Mouse (Mus musculus): ENCODE results near the gene Dctn1. TPM values are rescaled to one million over a fixed set of nuclear protein-coding genes. Genes with fewer than 3 reads are reported as not detected.
"Not testable (repeated sequence)": the region's sequence is repeated elsewhere in the genome, so short reads cannot be mapped to it uniquely, and the experiment has no call there.

Gene Dctn1
- polyA plus RNA-seq, 1 experiment from 2014 or later = 88.8 TPM

- no peak for DNase-seq (ENCODE audit: extremely low spot score, low spot score)
- WGBS = 22% methylated on average over 4 of the region's 4 CpGs
- Histone ChIP-seq H3K4me3 (peak overlapping the region; percentile 51), H3K36me3 (replicated peaks) (peaks cover 17% of the 10 kb centered on the region), H3K4me1 (peaks cover 77% of the 10 kb centered on the region), H3K27me3 (ENCODE audit: poor library complexity, severe bottlenecking) (peaks cover 26% of the 10 kb centered on the region), H3K9me3 (no peaks in the 10 kb centered on the region), H3K27ac (peak overlapping the region; percentile 80)
These were observed 24.1 kb upstream of the Dctn1 start for GRCm38 (mm10) chr6:83141636-83142035.

- WGBS = 1% methylated on average over 41 of the region's 41 CpGs
- Histone ChIP-seq H3K27ac (peak overlapping the region; percentile 80), H3K4me1 (peaks cover 77% of the 10 kb centered on the region), H3K4me3 (peak overlapping the region; percentile 51), H3K9me3 (no peaks in the 10 kb centered on the region), H3K36me3 (replicated peaks) (peaks cover 23% of the 10 kb centered on the region), H3K27me3 (ENCODE audit: poor library complexity, severe bottlenecking) (peaks cover 26% of the 10 kb centered on the region)
- no peak for DNase-seq (ENCODE audit: extremely low spot score, low spot score)
These were observed 23.4 kb upstream of the Dctn1 start for GRCm38 (mm10) chr6:83142211-83142731.

GRCm38 (mm10) chr6:83142886-83143285, 22.8 kb upstream of the Dctn1 start:
- WGBS = 52% methylated on average over 11 of the region's 11 CpGs
- H3K9me3 ChIP-seq = no peaks in the 10 kb centered on the region
- DNase-seq (ENCODE audit: extremely low spot score, low spot score) = no peak
- peaks cover 73% of the 10 kb centered on the region for H3K4me1 ChIP-seq
- H3K27me3 ChIP-seq (ENCODE audit: poor library complexity, severe bottlenecking) = peaks cover 26% of the 10 kb centered on the region
- 0 out of 2 replicates have a peak overlapping the region, but pooled peaks have one; percentile 51 for H3K4me3 ChIP-seq
- peak overlapping the region; percentile 80 for H3K27ac ChIP-seq
- peaks cover 29% of the 10 kb centered on the region for H3K36me3 ChIP-seq (replicated peaks)

GRCm38 (mm10) chr6:83145209-83145608, 20.5 kb upstream of the Dctn1 start:
- 86% methylated on average over 2 of the region's 2 CpGs for WGBS
- no peak for DNase-seq (ENCODE audit: extremely low spot score, low spot score)
- Histone ChIP-seq H3K27ac (no peak overlapping the region), H3K27me3 (ENCODE audit: poor library complexity, severe bottlenecking) (peaks cover 26% of the 10 kb centered on the region), H3K36me3 (replicated peaks) (peaks cover 44% of the 10 kb centered on the region), H3K4me1 (peaks cover 50% of the 10 kb centered on the region), H3K4me3 (no peak overlapping the region), H3K9me3 (no peaks in the 10 kb centered on the region)

GRCm38 (mm10) chr6:83145805-83146204, 19.9 kb upstream of the Dctn1 start:
- no peak for DNase-seq (ENCODE audit: extremely low spot score, low spot score)
- Histone ChIP-seq H3K27me3 (ENCODE audit: poor library complexity, severe bottlenecking) (peaks cover 24% of the 10 kb centered on the region), H3K4me1 (peaks cover 51% of the 10 kb centered on the region), H3K9me3 (no peaks in the 10 kb centered on the region), H3K27ac (peak overlapping the region; percentile 44; the same call in 1 of the 2 replicates), H3K4me3 (no peak overlapping the region), H3K36me3 (replicated peaks) (peaks cover 50% of the 10 kb centered on the region)
- WGBS = 74% methylated on average over 9 of the region's 9 CpGs

- no peak overlapping the region for H3K4me3 ChIP-seq
- WGBS = 66% methylated on average over 7 of the region's 7 CpGs
- DNase-seq (ENCODE audit: extremely low spot score, low spot score) = no peak
These were observed 18.4 kb upstream of the Dctn1 start for GRCm38 (mm10) chr6:83147280-83147679.

GRCm38 (mm10) chr6:83151721-83152120, 14.0 kb upstream of the Dctn1 start:
- no peak for DNase-seq (ENCODE audit: extremely low spot score, low spot score)
- 31% methylated on average over 8 of the region's 8 CpGs for WGBS
- Histone ChIP-seq H3K27me3 (ENCODE audit: poor library complexity, severe bottlenecking) (peaks cover 9% of the 10 kb centered on the region; the same call in 1 of the 2 replicates), H3K4me3 (no peak overlapping the region), H3K4me1 (peaks cover 54% of the 10 kb centered on the region), H3K27ac (no peak overlapping the region), H3K9me3 (no peaks in the 10 kb centered on the region), H3K36me3 (replicated peaks) (peaks cover 77% of the 10 kb centered on the region)

More at GRCm38 (mm10) chr6:83147280-83147679, 18.4 kb upstream of the Dctn1 start:
- H3K27me3 ChIP-seq (ENCODE audit: poor library complexity, severe bottlenecking) = peaks cover 9% of the 10 kb centered on the region
- H3K36me3 ChIP-seq (replicated peaks) = peaks cover 64% of the 10 kb centered on the region
- peaks cover 51% of the 10 kb centered on the region for H3K4me1 ChIP-seq
- H3K27ac ChIP-seq = 0 out of 2 replicates have a peak overlapping the region, but pooled peaks have one; percentile 11
- no peaks in the 10 kb centered on the region for H3K9me3 ChIP-seq

GRCm38 (mm10) chr6:83153038-83153437, 12.7 kb upstream of the Dctn1 start:
- WGBS = 88% methylated on average over 12 of the region's 12 CpGs
- no peak overlapping the region for H3K27ac ChIP-seq
- no peak for DNase-seq (ENCODE audit: extremely low spot score, low spot score)
- H3K9me3 ChIP-seq = no peaks in the 10 kb centered on the region
- peaks cover 9% of the 10 kb centered on the region; the same call in 1 of the 2 replicates for H3K27me3 ChIP-seq (ENCODE audit: poor library complexity, severe bottlenecking)
- no peak overlapping the region for H3K4me3 ChIP-seq
- peaks cover 47% of the 10 kb centered on the region for H3K4me1 ChIP-seq
- peaks cover 63% of the 10 kb centered on the region for H3K36me3 ChIP-seq (replicated peaks)

- peaks cover 9% of the 10 kb centered on the region; the same call in 1 of the 2 replicates for H3K27me3 ChIP-seq (ENCODE audit: poor library complexity, severe bottlenecking)
- H3K9me3 ChIP-seq = no peaks in the 10 kb centered on the region
- peaks cover 47% of the 10 kb centered on the region for H3K4me1 ChIP-seq
- 79% methylated on average over 5 of the region's 5 CpGs for WGBS
- DNase-seq (ENCODE audit: extremely low spot score, low spot score) = no peak
- peaks cover 59% of the 10 kb centered on the region for H3K36me3 ChIP-seq (replicated peaks)
- no peak overlapping the region for H3K27ac ChIP-seq
- no peak overlapping the region for H3K4me3 ChIP-seq
These were observed 12.2 kb upstream of the Dctn1 start for GRCm38 (mm10) chr6:83153485-83153884.

- H3K27me3 ChIP-seq (ENCODE audit: poor library complexity, severe bottlenecking) = peaks cover 20% of the 10 kb centered on the region
- peaks cover 37% of the 10 kb centered on the region for H3K36me3 ChIP-seq (replicated peaks)
- DNase-seq (ENCODE audit: extremely low spot score, low spot score) = no peak
- H3K27ac ChIP-seq = peak overlapping the region; percentile 83
- WGBS = 9% methylated on average over 23 of the region's 23 CpGs
- H3K4me1 ChIP-seq = peaks cover 44% of the 10 kb centered on the region
- no peaks in the 10 kb centered on the region for H3K9me3 ChIP-seq
- H3K4me3 ChIP-seq = peak overlapping the region; percentile 68
These were observed 10.0 kb upstream of the Dctn1 start for GRCm38 (mm10) chr6:83155552-83156238.

- 1% methylated on average over 32 of the region's 32 CpGs for WGBS
- H3K4me3 ChIP-seq = peak within 1 kb of the TSS; percentile 68
- peak; percentile 91 for DNase-seq (ENCODE audit: extremely low spot score, low spot score)
- peaks cover 31% of the 10 kb centered on the region for H3K36me3 ChIP-seq (replicated peaks)
- H3K27ac ChIP-seq = peak within 1 kb of the TSS; percentile 83
- peaks cover 43% of the 10 kb centered on the region for H3K4me1 ChIP-seq
- H3K9me3 ChIP-seq = no peaks in the 10 kb centered on the region
- peaks cover 26% of the 10 kb centered on the region for H3K27me3 ChIP-seq (ENCODE audit: poor library complexity, severe bottlenecking)
These were observed 9.4 kb upstream of the Dctn1 start, which contains the start of the genes Wdr54 and 1700003E16Rik for GRCm38 (mm10) chr6:83156259-83156684. TSS of gene Wdr54 (minus strand) at chr6:83156397. TSS of gene 1700003E16Rik (plus strand) at chr6:83156404.

GRCm38 (mm10) chr6:83159456-83159855, 6.3 kb upstream of the Dctn1 start:
- 39% methylated on average over 3 of the region's 3 CpGs for WGBS
- DNase-seq (ENCODE audit: extremely low spot score, low spot score); H3K27ac ChIP-seq; H3K9me3 ChIP-seq; H3K4me3 ChIP-seq; H3K36me3 ChIP-seq (replicated peaks): not testable (repeated sequence)
- H3K27me3 ChIP-seq (ENCODE audit: poor library complexity, severe bottlenecking) = peaks cover 47% of the 10 kb centered on the region
- H3K4me1 ChIP-seq = peaks cover 45% of the 10 kb centered on the region

GRCm38 (mm10) chr6:83161442-83161841, 4.3 kb upstream of the Dctn1 start:
- peak overlapping the region; percentile 58; the same call in 1 of the 2 replicates for H3K27ac ChIP-seq
- H3K27me3 ChIP-seq (ENCODE audit: poor library complexity, severe bottlenecking) = peaks cover 38% of the 10 kb centered on the region
- DNase-seq (ENCODE audit: extremely low spot score, low spot score) = no peak
- H3K36me3 ChIP-seq (replicated peaks) = no peaks in the 10 kb centered on the region
- 5% methylated on average over 19 of the region's 19 CpGs for WGBS
- peak overlapping the region; percentile 45 for H3K4me3 ChIP-seq
- peaks cover 35% of the 10 kb centered on the region for H3K4me1 ChIP-seq
- H3K9me3 ChIP-seq = no peaks in the 10 kb centered on the region

Data from forebrain, embryonic 10.5 days (tissue).